Mouse (Mus musculus): ENCODE measurements at regions not wholly inside any gene's neighbourhood (a gene's known extent, or its start where the extent isn't known, plus 50 kb on each side); places are given as distances from the start of the nearest gene placed in this dataset.

- no peak for DNase-seq
These were observed 292.7 kb upstream of the Tnp1 start for GRCm38 (mm10) chr1:73308420-73308819.

DNA sequence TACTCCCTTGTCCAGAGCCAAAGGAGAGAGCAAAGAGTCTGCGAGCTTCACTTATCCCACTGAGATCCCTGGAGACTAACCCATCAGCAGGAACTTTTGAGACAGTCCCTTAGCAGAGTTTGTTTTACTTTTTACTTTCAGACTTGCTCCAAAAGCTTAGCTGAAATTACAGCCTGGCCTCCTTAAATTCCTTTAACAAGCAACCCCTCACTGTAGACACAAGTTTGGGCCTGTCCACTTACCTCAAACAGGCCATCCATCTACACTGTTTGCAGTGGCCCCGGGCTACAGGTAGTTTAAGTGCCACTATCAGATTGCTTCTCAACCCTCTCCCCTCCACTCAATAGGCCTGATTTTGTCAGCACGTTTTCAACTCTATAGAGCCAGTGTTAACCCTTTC, 291.5 kb upstream of the Tnp1 start:
- DNase-seq, result no peak

DNA sequence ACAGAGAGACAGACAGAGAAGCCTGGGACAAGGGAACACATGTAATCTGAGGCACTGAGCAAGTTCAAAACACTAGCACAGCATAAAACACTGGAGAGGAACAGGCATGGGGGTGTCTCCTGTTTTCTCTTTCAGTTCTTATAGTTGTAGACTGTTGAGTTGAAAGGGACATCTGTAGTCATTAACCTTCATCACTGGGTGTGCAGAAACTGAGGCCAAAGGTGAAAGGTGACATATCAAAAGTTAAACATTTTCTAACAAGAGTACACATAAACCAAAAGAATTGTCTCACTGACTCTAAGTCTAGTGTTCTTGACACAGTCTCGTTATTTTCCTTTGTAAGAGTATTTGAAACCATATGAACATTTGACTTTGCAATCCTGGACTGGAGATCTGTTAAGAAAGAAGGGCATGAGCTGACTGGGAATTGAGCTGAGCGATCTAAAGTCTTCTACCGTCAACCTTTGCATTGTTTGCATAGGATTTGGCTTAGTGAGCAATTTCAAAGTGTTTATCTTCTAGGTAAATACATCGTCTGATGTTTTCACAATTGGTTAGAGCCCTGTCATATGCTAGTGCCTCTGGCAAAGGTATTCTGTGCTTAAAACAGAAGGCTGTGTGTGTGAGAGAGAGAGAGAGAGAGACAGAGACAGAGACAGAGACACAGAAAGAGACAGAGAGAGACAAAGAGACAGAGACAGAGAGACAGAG, 284.4 kb upstream of the Tnp1 start:
- DNase-seq, result no peak

DNA sequence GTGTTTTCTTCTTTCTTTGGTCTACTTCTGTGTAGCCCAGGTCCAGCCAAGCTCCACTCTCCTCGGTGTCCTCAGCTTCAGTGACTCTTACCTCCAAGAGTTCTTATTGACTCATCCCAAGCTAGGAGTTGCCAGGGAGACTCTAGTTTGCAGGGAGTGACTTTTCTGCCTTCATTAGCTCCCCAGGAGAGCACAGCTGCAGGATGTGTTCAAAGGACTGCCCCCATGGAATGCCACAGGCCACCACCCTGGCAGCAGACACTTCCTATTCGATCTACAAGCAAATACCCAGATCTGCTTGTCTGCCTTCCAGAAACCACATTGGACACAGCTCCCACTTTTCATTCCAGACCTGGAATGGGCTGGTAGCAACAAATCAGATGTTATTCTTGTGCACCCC, 269.6 kb upstream of the Tnp1 start:
- DNase-seq, result no peak

- DNase-seq, result no peak
These were observed 258.8 kb upstream of the Tnp1 start for GRCm38 (mm10) chr1:73274480-73274879.

DNA sequence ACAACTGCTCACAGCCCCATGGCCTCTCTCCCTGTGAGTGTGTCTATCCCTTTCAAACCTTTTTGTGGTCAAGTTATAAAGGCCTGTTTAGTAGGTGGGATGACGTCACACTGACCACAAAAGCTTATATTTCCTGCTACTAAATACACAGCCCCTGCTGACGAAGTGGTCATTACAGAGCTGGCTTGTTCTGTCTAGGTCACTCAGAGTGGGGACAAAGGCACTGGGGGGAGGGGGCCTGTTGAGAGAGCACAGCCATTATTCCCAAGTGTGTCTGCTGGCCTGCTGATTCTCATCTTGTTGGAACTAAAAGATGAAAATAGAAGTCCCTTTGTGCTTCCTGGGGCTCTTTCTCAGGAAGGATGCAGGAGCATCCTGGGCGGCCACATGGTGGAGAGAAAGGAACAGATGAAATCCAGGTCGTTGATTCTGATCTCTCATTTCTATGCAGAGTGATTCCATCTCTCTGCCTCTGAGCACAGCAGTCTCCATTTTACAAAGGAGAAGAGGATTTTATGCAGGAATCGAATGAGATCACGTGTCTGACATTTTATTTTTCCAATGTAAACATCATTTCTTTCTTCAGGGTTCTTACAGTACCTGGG, 255.2 kb upstream of the Tnp1 start:
- DNase-seq, result no peak

- DNase-seq, result no peak
These were observed 253.5 kb upstream of the Tnp1 start for GRCm38 (mm10) chr1:73269051-73269755.

- no peak for DNase-seq
These were observed 249.3 kb upstream of the Tnp1 start for GRCm38 (mm10) chr1:73265009-73265408.

DNA sequence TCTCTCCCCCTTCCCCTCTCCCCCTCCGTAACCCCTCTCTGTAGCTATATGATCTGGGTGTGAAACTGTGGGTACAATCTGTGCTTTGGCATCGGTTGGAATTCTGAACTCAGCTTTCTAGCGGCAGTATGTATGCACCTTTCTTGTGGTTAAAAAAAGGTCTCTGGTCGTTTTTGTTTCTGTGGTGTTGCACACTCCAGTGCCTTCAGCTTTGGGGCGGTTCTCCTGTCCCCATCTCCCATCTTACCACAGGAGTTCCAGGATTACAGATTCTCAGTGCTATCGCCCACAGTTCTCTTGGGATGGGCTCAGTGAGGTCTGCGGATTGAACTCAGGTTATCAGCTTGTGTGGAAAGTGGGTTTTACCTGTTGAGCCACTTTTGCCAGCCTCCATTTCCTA, 248.5 kb upstream of the Tnp1 start:
- no peak for DNase-seq

DNA sequence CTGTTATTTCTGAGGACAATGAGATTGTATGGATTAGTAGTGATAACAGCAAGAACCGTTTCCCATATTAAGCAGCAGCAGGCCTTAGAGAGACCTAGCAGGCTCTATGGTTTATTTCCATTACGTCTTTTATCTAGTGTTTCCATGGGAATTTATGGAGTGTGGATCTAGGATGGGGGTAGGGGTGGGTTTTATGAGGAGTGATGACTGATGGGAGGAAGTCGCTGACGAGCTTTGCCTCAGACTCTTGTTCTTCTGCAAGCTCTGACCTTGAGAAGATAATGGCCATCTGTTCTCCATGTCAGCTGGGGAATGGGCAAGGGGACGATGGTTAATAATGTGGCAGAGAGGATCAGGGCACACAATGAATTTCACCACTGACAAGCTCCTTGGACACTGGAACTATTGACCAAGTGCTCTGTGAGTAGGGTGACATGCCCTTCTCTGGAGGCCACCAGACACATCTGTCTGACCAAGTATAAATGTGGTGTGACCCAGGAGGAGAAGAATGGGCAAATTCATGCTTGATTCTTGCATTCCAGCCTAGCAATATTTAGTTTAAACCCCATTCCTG, 243.9 kb upstream of the Tnp1 start:
- no peak for DNase-seq

GRCm38 (mm10) chr1:73257263-73257662, 241.6 kb upstream of the Tnp1 start:
- no peak for DNase-seq

- no peak for DNase-seq
These were observed 236.2 kb upstream of the Tnp1 start for GRCm38 (mm10) chr1:73251911-73252356.

DNA sequence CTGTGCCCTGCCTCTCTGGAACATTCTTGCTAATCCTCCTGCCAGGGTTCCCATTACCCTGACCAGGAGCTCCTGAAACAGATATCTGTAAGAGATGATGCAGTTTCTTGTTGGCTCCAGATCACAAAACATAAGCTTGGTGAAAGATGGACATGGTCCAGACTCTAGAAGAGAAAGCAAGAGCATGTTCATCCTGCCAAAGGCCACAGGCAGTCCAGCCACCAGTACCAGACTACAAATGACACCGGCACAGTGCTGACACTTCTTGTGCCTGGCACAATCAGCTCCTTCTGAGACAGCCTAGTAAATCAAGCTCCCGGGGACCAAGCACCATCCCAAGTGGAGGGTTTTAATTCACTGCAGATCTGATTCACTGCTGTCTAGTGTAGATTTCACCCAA, 228.3 kb upstream of the Tnp1 start:
- DNase-seq, result no peak

DNA sequence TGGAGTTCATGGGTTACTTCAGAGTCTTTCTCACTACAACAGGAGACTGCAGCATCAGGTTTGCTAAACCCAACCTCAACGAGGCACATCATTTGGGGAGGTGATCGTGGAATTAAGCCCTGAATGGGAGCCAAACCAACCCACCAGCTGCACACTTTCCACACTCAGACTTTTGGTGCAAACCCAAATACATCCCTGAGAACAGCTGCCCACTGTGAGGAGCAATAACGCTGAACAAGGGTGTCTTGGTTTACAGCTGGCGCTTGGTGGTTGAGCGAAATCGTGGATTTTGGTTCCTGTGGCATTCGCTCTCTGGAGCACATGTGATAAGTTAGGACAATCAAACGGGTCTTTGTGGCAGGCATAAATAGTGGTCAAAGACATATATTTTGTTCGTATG, 226.6 kb upstream of the Tnp1 start:
- DNase-seq, result no peak

- DNase-seq, result no peak
These were observed 221.2 kb upstream of the Tnp1 start for GRCm38 (mm10) chr1:73236867-73237266.

DNA sequence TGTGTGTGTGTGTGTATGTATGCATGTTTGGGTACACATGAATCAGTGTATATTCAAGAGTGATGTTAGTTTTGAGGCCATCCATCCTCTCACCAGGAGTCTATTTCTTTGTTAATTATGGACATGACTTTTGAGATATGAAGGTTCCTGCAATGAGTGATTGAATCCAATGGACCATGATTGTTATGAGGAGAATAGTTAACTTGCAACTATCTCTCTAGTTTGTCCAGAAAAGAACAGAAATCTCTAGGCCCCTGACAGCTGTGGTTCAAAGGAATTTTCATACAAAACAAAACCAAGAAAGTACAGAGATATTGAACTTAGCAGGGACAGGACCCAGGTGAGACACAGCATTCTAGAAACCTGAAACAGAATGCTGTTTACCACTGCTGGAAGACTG, 217.9 kb upstream of the Tnp1 start:
- DNase-seq, result no peak

- no peak for DNase-seq
These were observed 217.3 kb upstream of the Tnp1 start for GRCm38 (mm10) chr1:73233041-73233440.

- no peak for DNase-seq
These were observed 214.9 kb upstream of the Tnp1 start for GRCm38 (mm10) chr1:73230611-73231010.

- no peak for DNase-seq
These were observed 211.5 kb upstream of the Tnp1 start for GRCm38 (mm10) chr1:73227246-73227645.

DNA sequence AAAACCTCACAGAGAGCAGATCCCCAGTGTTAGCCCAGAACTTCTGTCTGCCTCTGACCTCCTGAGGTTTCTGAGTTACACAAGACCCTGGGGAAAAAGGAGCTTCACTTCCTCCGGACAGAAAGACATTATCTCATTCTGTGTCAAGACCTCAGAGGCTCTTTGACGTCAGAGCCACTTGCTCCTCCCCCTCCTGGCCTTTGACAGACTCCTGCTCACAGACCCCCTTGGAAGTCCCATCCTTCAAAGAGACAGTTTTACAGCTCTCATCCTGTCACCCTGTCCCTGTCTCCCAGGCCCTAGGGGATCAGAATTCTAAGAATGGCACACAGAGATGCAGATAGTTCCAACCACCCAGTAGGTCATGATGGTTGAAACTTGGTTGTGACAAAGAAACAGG, 206.2 kb upstream of the Tnp1 start:
- no peak for DNase-seq

- DNase-seq, result no peak
These were observed 198.7 kb upstream of the Tnp1 start for GRCm38 (mm10) chr1:73214305-73214946.

- DNase-seq, result no peak
These were observed 191.7 kb upstream of the Tnp1 start for GRCm38 (mm10) chr1:73207421-73207820.

GRCm38 (mm10) chr1:73205788-73206187, 190.1 kb upstream of the Tnp1 start:
- no peak for DNase-seq
